Mouse (Mus musculus) kidney, adult 8-10 months (tissue): ENCODE results near the gene Spint2.
"Not testable (repeated sequence)": the region's sequence is repeated elsewhere in the genome, so short reads cannot be mapped to it uniquely, and the experiment has no call there.

ENCODE experiments used
- DNase-seq, 2 experiments: peaks; one replicate each; pipeline ENCODE4 v3.0.0; 2022

Spint2 gene

GRCm38 (mm10) chr7:29237596-29237995 is 44.1 kb downstream of the Spint2 start:
- not testable (repeated sequence) for DNase-seq

DNA sequence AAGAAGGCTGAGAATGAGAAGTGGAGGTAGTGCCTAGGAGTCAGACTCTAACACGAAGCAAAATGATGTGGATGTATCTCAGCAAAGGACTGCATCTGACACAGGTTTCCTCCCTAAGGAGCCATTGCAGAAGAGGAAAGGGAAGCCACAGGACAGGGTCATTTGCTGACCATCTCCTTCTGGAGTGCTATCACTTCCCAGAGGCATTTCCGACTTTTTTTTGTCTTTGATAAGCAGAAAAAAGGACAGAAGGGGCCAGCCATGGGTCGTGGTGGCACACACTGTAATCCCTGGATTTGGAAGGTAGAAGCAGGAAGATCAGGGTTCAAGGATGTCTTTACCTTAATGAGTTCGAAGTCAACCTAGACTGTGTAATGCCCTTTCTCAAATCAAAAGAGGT is 45.1 kb downstream of the Spint2 start:
- DNase-seq: no peak

DNA sequence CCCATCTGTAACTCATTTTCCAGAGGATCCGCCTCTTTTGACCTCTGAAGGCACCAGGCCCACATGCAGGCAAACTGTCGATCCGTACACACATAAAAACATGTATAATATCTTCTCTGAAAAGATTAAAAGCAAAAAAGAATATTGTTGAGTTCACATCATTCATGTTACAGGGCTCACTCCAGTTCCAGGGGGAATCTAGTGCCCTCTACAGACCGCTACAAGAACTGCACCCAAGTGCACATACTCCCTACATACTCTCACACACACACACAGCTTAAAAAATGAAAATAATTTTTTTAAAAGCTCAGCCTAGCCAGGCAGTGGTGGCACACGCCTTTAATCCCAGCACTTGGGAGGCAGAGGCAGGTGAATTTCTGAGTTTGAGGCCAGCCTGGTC is 47.1 kb downstream of the Spint2 start:
- DNase-seq: no peak

- DNase-seq: no peak
These were observed 48.0 kb downstream of the Spint2 start for GRCm38 (mm10) chr7:29233745-29234144.

GRCm38 (mm10) chr7:29232247-29233013 is 49.3 kb downstream of the Spint2 start, which contains the start of gene Kcnk6:
Gene Kcnk6, minus strand, starts transcription at chr7:29232515.
- no peak for DNase-seq

- DNase-seq: no peak
These were observed 50.2 kb downstream of the Spint2 start for GRCm38 (mm10) chr7:29231517-29231916.

DNA sequence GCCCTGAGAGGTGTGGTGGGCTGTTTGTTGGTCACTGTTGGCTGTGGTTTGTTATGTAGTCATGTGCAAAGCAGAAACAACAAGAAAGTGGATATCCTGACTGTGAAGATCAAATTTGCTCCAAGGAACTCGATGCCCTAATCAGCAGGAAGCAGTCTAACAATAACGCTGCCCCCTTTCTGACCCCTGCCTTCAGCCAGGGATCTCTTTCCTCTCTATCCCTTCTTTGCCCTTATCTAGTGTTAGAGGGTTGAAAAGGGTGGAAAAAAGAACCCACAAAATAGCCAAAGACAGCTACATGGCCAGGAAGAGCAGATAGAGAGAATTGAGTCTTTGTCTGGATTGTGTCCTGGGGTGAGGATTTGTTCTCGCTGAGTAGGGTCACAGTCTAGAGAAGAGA is 51.2 kb downstream of the Spint2 start:
- DNase-seq: no peak

DNA sequence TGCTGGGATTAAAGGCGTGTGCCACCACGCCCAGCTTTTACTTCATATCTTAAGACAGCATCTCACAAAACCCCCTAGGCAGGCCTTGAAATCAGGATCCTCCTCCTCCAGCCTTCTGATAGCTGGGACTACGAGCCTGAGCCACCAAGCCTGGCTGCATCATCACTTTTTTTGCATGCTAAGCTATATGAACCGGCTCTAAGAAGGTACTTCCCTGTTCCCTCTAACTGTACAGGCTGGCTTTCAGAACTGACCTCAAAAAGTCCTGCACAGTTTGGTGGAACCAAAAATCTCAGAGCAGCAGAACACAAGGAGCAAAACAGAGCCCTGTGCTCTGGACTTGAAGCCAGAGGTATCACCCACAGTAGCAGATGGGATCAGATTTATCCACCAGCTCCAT is 53.5 kb downstream of the Spint2 start:
- no peak for DNase-seq

GRCm38 (mm10) chr7:29225520-29225919 is 56.2 kb downstream of the Spint2 start:
- no peak for DNase-seq

DNA sequence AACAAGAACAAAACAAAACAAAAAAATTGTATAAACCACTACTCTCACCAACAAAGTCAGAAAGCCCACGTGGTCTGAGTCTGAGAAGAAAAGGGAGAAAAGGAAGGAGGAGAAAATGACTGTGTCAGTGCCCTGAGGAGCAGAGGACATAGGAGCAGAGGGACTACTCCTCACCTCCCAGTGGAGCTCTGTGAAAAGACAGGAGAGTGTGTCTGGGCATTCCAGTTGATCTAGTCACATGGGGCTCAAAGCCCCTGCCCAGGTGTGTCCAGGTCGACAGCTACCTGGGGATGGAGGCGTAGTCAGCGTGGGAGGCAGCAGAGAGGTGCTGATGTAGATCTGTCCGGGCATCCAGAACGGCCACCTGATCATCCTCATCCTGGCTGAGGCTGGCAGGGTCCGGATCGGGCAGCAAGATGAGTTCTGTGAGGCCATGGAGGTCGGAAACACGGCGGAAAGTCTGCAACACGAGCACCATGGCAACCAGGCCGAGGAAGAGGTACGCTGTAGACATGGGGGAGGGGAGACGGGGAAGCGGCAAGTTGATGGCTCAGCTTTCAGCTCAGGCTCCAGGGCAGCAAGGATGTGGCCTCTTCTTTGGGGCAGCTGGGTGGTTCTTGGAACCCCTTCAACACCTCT is 56.8 kb downstream of the Spint2 start:
- DNase-seq: no peak

GRCm38 (mm10) chr7:29214846-29215245 is 66.9 kb downstream of the Spint2 start:
- DNase-seq: no peak

- peak in 1 of 2 experiments; percentile 6 for DNase-seq
These were observed 67.5 kb downstream of the Spint2 start for GRCm38 (mm10) chr7:29214236-29214635.

DNA sequence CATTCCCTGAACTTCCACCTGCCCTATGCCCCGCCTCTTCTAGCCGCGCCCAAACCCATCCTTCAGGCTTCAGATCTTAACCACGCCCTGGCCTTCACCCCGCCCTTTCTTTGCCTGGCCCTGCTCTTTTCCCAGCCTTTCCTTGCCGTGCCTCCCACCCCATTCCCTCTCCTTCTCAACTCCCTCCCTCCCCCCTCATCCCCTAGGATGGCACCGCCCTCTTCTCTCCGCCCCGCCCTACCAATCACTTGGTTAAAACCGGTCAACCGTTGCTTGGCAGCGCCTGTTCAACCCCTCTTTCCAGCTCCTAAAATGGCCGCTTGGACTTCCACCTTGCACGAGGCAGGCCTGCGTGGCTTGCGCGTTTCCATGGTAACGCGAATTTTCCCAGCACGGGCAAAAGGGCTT is 68.0 kb downstream of the Spint2 start, which contains the start of gene Catsperg1:
Catsperg1 (minus strand) TSS at position 361 of the 408 bp plus-strand sequence.
- peak in 1 of 2 experiments; percentile 61 for DNase-seq

DNA sequence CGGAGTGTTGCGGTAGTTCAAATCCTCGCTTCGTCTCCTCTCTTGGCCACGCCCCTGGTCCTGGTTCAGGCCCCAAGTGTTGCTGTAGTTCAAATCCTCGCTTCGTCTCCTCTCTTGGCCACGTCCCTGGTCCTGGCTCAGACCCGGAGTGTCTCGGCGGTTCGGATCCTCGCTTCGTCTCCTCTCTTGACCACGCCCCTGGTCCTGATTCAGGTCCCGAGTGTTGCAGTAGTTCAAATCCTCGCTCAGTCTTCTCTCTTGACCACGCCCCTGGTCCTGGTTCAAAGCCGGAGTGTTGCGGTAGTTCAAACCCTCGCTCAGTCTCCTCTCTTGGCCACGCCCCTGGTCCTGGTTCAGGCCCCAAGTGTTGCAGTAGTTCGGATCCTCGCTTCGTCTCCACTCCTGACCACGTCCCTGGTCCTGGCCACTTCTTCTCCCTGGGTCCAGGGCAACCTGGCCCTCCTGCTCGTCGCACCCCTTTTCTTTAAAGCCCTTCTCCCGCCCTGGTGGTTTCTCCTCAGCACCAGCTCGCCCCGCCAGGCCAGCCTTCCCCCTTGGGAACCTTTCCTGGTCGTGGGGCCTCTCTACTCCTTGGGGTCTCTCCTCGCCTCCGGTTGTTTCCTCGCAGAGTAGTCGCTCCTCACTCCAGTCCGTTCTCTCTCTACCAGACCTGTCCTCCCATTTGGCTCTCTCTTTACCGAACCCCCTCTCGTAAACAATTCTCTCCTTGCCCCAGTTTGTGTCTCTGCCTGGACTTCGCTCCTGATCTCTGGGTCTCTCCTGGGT is 68.7 kb downstream of the Spint2 start:
- DNase-seq: not testable (repeated sequence)

GRCm38 (mm10) chr7:29212199-29212765 is 69.4 kb downstream of the Spint2 start:
- DNase-seq: peak in 1 of 2 experiments; percentile 7

DNA sequence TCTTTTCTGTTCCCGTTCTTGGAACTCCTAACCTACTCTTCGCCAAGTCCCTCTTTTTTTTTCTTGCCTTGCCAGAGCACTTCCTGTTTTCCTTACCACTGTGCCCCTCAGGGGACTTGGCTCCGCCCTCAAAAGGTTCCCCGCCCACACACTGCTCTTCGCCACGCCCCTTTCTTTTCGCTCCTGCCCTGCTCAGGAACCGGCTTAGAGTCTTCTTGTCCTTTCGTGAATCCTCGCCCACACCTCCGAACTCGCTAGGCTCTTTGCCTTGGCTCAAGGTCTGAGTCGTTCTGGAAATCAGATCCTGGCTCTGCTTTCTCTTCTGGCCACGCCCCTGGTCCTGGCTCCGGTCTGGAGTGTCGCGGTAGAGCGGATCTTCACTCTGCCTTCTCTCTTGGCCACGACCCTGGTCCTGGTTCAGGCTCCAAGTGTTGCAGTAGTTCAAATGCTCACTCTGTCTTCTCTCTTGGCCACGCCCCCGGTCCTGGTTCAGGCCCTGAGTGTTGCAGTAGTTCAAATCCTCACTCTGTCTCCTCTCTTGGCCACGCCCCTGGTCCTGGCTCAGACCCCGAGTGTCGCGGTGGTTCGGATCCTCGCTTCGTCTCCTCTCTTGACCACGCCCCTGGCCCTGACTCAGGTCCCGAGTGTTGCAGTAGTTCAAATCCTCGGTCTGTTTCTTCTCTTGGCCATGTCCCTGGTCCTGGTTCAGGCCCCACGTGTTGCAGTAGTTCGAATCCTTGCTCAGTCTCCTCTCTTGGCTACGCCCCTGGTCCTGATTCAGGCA is 70.1 kb downstream of the Spint2 start:
- peak; percentile 86 to 89 for DNase-seq

GRCm38 (mm10) chr7:29211013-29211412 is 70.7 kb downstream of the Spint2 start:
- DNase-seq: peak; percentile 23 to 25
